Mouse (Mus musculus): Measurements from ENCODE around the gene Bcat1. TPM values are rescaled to one million over a fixed set of nuclear protein-coding genes. Genes with fewer than 3 reads are reported as not detected.
"Not testable (repeated sequence)": the region's sequence is repeated elsewhere in the genome, so short reads cannot be mapped to it uniquely, and the experiment has no call there.

Bcat1 gene
- total RNA-seq, 4 experiments from 2014 or later, result 92.3 to 98.0 (median 95.9) TPM

DNA sequence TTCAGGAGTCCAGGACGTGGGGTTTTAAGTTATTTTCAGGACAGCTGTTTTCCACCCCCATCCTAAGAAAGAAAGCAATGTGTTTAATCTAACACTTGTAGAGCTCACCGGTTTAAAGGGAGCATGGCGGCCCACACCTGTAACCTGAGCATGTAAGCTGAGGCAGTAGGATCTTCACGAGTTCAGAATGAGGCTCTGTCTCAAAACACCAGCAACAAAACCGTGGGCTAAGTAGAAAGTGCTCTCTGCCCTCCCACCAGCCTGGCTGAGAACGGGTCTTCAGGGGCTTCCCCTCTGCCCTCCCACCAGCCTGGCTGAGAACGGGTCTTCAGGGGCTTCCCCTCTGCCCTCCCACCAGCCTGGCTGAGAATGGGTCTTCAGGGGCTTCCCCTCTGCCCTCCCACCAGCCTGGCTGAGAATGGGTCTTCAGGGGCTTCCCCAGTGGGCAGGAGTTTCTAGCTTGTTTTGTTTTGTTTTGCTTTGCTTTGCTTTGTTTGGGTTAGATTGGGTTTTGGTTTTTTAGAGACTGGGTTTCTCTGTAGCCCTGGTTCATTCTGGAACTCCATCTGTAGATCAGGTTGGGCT is 17.1 kb upstream of the Bcat1 start:
- DNase-seq (ENCODE audit: low spot score in 2 of 2), result not testable (repeated sequence)

- DNase-seq (ENCODE audit: low spot score in 2 of 2), result no peak
Observed at GRCm38 (mm10) chr6:145091998-145092397, 16.0 kb upstream of the Bcat1 start.

DNA sequence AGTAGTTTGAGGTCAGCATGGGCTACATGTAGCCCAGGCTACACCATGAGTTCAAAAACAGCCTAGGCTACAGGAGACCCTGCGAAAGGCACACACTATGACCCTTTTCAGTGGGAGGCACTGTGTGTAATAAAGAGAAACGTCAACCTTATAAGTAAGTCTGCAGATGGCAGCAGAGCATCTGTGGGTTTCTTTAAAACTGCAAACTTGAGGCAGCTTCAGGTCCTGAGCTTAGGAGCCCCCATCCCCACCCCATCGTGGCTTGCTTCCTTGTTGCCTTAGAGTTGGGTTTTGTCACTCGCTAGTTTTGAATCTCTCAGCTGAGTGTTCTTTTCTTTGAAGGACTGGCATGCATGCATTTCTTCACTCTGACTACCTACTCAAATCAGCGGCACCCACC is 14.9 kb upstream of the Bcat1 start:
- DNase-seq (ENCODE audit: low spot score in 2 of 2), result no peak

- DNase-seq (ENCODE audit: low spot score in 2 of 2), result no peak
Observed at GRCm38 (mm10) chr6:145090201-145090863, 14.3 kb upstream of the Bcat1 start.

DNA sequence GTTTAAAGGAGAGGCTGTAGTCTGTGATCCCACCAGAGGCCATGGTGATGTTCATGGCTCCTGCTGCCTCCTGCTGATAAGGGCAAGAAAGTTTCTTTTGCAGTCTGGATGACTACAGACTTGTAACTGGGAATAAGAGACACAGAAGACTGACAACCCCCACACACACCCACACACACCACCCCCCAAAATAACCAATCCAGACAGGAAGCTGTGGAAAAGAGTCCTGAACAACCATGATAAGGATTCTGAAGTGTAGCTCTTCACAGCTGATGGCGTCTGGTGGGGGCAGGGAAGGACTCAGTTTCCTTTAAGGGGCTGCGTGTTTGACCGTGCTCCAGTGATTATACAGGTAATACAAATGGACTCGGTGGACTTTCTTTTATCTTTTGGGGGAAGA is 13.4 kb upstream of the Bcat1 start:
- DNase-seq (ENCODE audit: low spot score in 2 of 2), result no peak

GRCm38 (mm10) chr6:145088451-145089113 is 12.6 kb upstream of the Bcat1 start:
- DNase-seq (ENCODE audit: low spot score in 2 of 2), result no peak

- no peak for DNase-seq (ENCODE audit: low spot score in 2 of 2)
Observed at GRCm38 (mm10) chr6:145084343-145085117, 8.5 kb upstream of the Bcat1 start.

GRCm38 (mm10) chr6:145081721-145082120 is 5.7 kb upstream of the Bcat1 start:
- DNase-seq (ENCODE audit: low spot score in 2 of 2), result no peak

GRCm38 (mm10) chr6:145079087-145079759 is 3.2 kb upstream of the Bcat1 start:
- DNase-seq (ENCODE audit: low spot score in 2 of 2), result no peak

- no peak for DNase-seq (ENCODE audit: low spot score in 2 of 2)
Observed at GRCm38 (mm10) chr6:145076286-145076685, 302 bp upstream of the Bcat1 start.

DNA sequence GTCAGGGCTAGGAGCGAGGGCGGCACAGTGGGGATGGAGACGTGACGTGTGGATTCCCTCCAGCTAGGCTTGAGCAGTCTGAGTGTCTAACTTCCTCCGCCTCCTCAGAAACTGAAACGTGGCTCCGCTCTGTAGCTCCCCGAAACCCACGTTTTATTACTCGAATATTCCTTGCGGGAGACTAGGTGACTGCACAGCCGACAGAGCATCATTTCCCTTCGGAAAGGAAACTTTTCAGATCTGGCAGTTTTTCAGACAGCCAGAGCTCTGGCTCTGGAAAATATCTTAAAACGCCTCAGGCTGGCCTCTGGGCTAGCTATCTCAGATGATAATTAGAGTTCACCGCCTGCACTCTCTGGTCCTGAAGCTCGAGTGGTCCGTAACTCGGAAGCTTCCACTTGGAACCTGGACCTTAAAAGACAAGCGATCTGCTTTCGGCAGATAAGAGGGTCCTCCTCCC is 866 bp downstream of the Bcat1 start:
- peak; percentile 15 to 27 for DNase-seq (ENCODE audit: low spot score in 2 of 2)

GRCm38 (mm10) chr6:145074461-145074860 is 1.5 kb downstream of the Bcat1 start:
- DNase-seq (ENCODE audit: low spot score in 2 of 2), result no peak

DNA sequence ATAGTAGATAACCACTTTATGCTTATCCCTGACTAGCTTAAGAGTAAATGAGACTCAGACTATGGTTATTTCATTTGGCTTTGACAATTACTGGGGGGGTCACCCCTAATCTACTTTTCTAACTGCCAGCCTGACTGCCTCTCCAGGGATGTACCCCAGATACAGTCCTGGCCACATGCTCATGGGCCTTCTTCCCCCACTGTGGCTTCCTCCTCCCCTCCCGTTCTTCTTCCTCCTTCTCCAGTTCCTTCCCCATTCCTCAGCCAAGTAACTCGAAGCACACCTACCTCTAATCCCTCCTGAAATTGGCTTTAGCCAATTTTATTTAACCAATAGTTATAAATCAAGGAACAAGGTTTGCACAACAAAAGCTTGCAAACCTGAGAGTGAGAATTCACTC is 6.1 kb downstream of the Bcat1 start:
- no peak for DNase-seq (ENCODE audit: low spot score in 2 of 2)

- no peak for DNase-seq (ENCODE audit: low spot score in 2 of 2)
Observed at GRCm38 (mm10) chr6:145069397-145069796, 6.6 kb downstream of the Bcat1 start.

GRCm38 (mm10) chr6:145067679-145068078 is 8.3 kb downstream of the Bcat1 start:
- DNase-seq (ENCODE audit: low spot score in 2 of 2), result no peak

GRCm38 (mm10) chr6:145066416-145066815 is 9.6 kb downstream of the Bcat1 start:
- no peak for DNase-seq (ENCODE audit: low spot score in 2 of 2)

DNA sequence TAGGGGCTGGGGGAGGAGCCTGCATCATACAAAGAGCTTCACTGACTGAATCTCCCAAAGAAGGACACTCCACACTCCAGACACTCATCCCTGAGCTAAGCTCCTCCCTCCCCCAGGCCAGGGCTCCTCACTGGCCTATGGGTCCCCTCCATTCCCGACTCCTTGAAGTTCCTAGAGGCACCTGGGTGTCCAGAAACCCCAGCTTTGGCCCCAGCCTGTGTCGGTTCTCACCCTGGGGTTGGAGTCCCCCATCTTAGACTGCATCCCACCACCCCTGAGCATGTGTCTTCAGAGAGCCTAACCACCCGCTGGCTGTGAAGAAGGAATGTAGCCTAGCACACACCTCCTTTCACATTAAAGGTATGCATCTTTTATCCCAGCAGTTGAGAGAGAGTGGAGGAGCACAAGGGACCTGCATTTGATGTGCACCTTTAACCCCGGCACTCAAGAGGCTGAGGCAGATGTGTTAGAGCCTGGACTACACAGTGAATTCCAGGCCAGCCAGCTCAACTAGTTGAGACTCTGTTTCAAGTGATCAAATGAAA is 10.6 kb downstream of the Bcat1 start:
- DNase-seq (ENCODE audit: low spot score in 2 of 2), result no peak

DNA sequence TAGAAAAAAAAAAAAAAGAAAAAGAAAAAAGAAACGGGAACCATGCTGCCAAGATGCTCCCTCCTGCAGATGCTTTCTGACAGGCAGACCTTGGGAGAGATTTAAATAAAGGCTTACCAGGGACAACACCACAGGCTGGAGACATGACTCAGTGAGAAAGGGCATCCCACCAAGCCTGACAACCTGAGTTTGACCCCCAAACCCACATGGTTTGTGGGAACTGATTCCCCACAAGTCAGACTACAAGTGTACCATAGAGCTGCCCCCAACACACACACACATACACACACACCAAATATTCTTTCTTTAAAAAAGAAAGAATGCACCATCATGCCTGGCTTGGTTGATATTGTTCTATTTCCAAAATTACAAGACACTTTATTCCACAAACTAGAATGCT is 11.9 kb downstream of the Bcat1 start:
- no peak for DNase-seq (ENCODE audit: low spot score in 2 of 2)

DNA sequence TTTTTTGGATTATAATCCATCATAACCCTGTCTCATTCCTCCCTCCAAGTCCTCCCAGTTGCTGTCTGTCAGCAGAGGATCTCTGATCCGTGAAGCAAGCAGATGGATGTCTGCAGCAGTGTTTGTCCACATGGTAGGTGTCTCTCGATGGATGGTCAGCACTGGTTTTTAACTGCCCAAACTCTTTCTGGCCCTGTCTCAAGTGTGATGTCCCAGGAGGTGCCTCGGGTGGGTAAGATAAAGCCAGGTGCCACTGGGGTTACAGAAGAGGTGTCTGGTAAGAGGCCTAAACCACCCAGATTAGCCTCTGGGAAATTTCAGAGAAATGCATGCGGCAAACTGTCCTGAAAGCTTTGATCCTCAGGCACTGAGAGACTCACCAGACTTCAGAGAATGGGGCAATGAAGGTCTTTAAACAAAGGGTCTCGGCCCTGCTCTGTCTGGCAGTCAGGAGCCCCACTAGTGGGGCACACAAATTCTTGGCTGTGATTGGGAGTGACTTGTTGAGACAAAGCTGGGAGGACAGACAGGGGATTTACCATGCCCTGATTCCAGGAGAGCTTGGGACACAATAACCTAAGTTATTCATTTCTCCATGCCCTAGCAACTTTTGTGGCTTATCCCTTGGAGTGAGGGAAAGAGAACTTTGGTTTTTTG is 12.6 kb downstream of the Bcat1 start:
- no peak for DNase-seq (ENCODE audit: low spot score in 2 of 2)

- DNase-seq (ENCODE audit: low spot score in 2 of 2), result no peak
Observed at GRCm38 (mm10) chr6:145062763-145063162, 13.2 kb downstream of the Bcat1 start.

DNA sequence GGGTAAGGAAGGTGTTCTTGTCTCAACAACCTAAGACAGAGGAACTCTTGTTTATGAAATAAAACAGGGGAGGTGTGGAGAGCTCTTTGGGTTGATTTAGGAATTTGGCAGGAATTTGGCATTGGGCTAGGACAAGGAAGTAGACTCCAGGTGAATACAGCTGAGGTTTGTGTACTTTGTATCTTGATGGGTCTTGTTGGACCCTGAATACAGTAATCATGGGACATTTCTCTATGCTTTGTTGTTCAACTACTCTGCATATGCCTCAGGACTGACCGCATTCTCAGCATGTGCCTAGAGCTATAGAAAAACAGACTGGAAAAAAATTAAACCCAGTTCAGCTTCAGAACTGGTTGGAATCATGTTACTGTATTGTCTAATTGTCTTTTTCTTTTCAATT is 14.6 kb downstream of the Bcat1 start:
- no peak for DNase-seq (ENCODE audit: low spot score in 2 of 2)
